Mouse (Mus musculus): ENCODE results near the gene Echdc1. TPM values are rescaled to one million over a fixed set of nuclear protein-coding genes. Genes with fewer than 3 reads are reported as not detected.

Gene Echdc1
- polyA plus RNA-seq, 1 experiment = 7.4 TPM

Other genes with a start within 250 kb of the Echdc1 start
- 0.33 and 0.40 TPM in 2 replicates for gene Soga3, start 169.3 kb upstream of the Echdc1 start, polyA plus RNA-seq (2012; rRNA removed)
- 0.18 TPM in 1 of 2 replicates, not detected in the other for gene Gm49353, start 114.2 kb upstream of the Echdc1 start, polyA plus RNA-seq (2012; rRNA removed)
- gene 9330159F19Rik, start 101.6 kb upstream of the Echdc1 start, polyA plus RNA-seq (2012; rRNA removed) = 0.15 and 0.16 TPM in 2 replicates
- 17.2 and 18.3 TPM in 2 replicates for gene Rnf146, start 49.3 kb downstream of the Echdc1 start, polyA plus RNA-seq (2012; rRNA removed)
- gene Rspo3, start 222.7 kb downstream of the Echdc1 start, polyA plus RNA-seq (2012; rRNA removed) = 0.79 and 0.92 TPM in 2 replicates